Mouse (Mus musculus): ENCODE data around the gene Bcl2l11.

GRCm38 (mm10) chr2:128136769-128137433 lies 11.1 kb downstream of the Bcl2l11 start:
- TF ChIP-seq CTCF (IDR thresholded peaks at IDR 0.05; ENCODE audit: borderline replicate concordance, extremely low read depth, insufficient read depth, insufficient read length), result no peak
- TF ChIP-seq POLR2A (IDR thresholded peaks at IDR 0.05; ENCODE audit: borderline replicate concordance, extremely low read depth, insufficient read depth, insufficient read length, poor library complexity, severe bottlenecking), result no peak

Measured in brain, embryonic 14.5 days (tissue).